Mouse (Mus musculus) granulocyte monocyte progenitor cell, adult 5-6 weeks (primary cell): ENCODE measurements around the gene Dner. TPM values are rescaled to one million over a fixed set of nuclear protein-coding genes. Genes with fewer than 3 reads are reported as not detected.
A peak's percentile ranks its signal among the peaks of the same experiment; 100 is the strongest.

Experiments used
- ATAC-seq: replicated peaks from 2 replicates; pipeline ENCODE4 v1.8.0; 2016; ENCODE audit warnings: mild to moderate bottlenecking, moderate TSS enrichment, inconsistent platforms; ENCODE audit not compliant: poor library complexity, severe bottlenecking
- total RNA-seq, 2 experiments: library from RNA; stranded (forward) in 1 of 2; stranded (reverse) in 1 of 2; fragments of 200-712, 200-1000 nt in 1 of 2; fragments of >200 nt in 1 of 2; fragmentation: Nextera tagmentation in 1 of 2; gene quantifications; 2 replicates each; pipeline ENCODE4 v1.2.3; 2014 to 2017

The Dner gene
- total RNA-seq (2014; fragmentation: Nextera tagmentation) (not detected in 2 replicates), total RNA-seq (2017) (not detected in 2 replicates)

- ATAC-seq = peak; percentile 89
Observed at GRCm38 (mm10) chr1:84695517-84696411, at the start of gene Dner. TSS of gene Dner (minus strand) at chr1:84696221.

GRCm38 (mm10) chr1:84742156-84742555 is 46.1 kb upstream of the Dner start:
- ATAC-seq = no peak

- peak; percentile 55 for ATAC-seq
Observed at GRCm38 (mm10) chr1:84740080-84740479, 44.1 kb upstream of the Dner start.

GRCm38 (mm10) chr1:84737097-84737496 is 41.1 kb upstream of the Dner start:
- no peak for ATAC-seq

- ATAC-seq = peak; percentile 65
Observed at GRCm38 (mm10) chr1:84733799-84734198, 37.8 kb upstream of the Dner start.

GRCm38 (mm10) chr1:84731763-84732162 is 35.7 kb upstream of the Dner start:
- ATAC-seq = no peak

GRCm38 (mm10) chr1:84722841-84723240 is 26.8 kb upstream of the Dner start:
- peak; percentile 88 for ATAC-seq

- peak; percentile 79 for ATAC-seq
Observed at GRCm38 (mm10) chr1:84722371-84722770, 26.4 kb upstream of the Dner start.

- no peak; the same call in 1 of the 2 replicates for ATAC-seq
Observed at GRCm38 (mm10) chr1:84721942-84722341, 25.9 kb upstream of the Dner start.

- ATAC-seq = no peak
Observed at GRCm38 (mm10) chr1:84709810-84710785, 14.1 kb upstream of the Dner start.

GRCm38 (mm10) chr1:84709406-84709805 is 13.4 kb upstream of the Dner start:
- ATAC-seq = no peak

- no peak for ATAC-seq
Observed at GRCm38 (mm10) chr1:84700254-84700653, 4.2 kb upstream of the Dner start.

GRCm38 (mm10) chr1:84697136-84697535 is 1.1 kb upstream of the Dner start:
- no peak for ATAC-seq

- no peak for ATAC-seq
Observed at GRCm38 (mm10) chr1:84694688-84695474, 1.1 kb downstream of the Dner start.

GRCm38 (mm10) chr1:84677910-84678309 is 18.1 kb downstream of the Dner start:
- ATAC-seq = no peak

- ATAC-seq = no peak
Observed at GRCm38 (mm10) chr1:84668100-84668846, 27.7 kb downstream of the Dner start.

GRCm38 (mm10) chr1:84667660-84668059 is 28.4 kb downstream of the Dner start:
- no peak for ATAC-seq

- ATAC-seq = no peak
Observed at GRCm38 (mm10) chr1:84664377-84665118, 31.5 kb downstream of the Dner start.

- ATAC-seq = no peak
Observed at GRCm38 (mm10) chr1:84646781-84647180, 49.2 kb downstream of the Dner start.
